ENCODE assay signal across 26 mouse cellular contexts in genomic region chr17:28154970-28155369, GRCm38 (mm10).
"Had no signal": no experiment of that assay in that cellular context is flagged by ENCODE, and none has a peak within 500 bp of the region (broad histone marks: within the 10 kb centered on the region; RNA-seq: fewer than 3 reads in every experiment).

No protein-coding gene starts in this region.

- H3K4me3 ChIP-seq: heart, embryonic 13.5 days; heart, embryonic 15.5 days; hindbrain, embryonic 13.5 days; hindbrain, embryonic 15.5 days; kidney, embryonic 15.5 days; layer of hippocampus, adult 2 months; left cerebral cortex, adult 2 months; limb, embryonic 10.5 days; limb, embryonic 12.5 days; liver, embryonic 13.5 days; liver, embryonic 15.5 days had no signal

- H3K4me2 ChIP-seq: heart, embryonic 11.5 days; heart, embryonic 13.5 days; heart, embryonic 15.5 days; hindbrain, embryonic 13.5 days; hindbrain, embryonic 15.5 days; kidney, embryonic 15.5 days; limb, embryonic 12.5 days; liver, embryonic 11.5 days; liver, embryonic 13.5 days; liver, embryonic 15.5 days had no signal

- H3K27me3 ChIP-seq: hindbrain, embryonic 13.5 days; hindbrain, embryonic 15.5 days had no signal

- DNase-seq: gastrocnemius, postnatal 14 days; gastrocnemius, postnatal 36 days; heart, adult 18-20 months; heart, postnatal 14 days; heart, postnatal 36 days; kidney, adult 18-20 months; kidney, adult 9 months; kidney, postnatal 14 days; liver; liver, embryonic 13.5 days; liver, postnatal 0 days had no signal

- H3K27ac ChIP-seq: heart, embryonic 13.5 days; heart, embryonic 15.5 days; hindbrain, embryonic 13.5 days; hindbrain, embryonic 15.5 days; hindbrain, postnatal 0 days; kidney, embryonic 15.5 days; kidney, postnatal 0 days; layer of hippocampus, adult 2 months; left cerebral cortex, adult 2 months; limb, embryonic 12.5 days; liver, embryonic 13.5 days; liver, embryonic 15.5 days had no signal

- ATAC-seq: hindbrain, postnatal 0 days; intestine, postnatal 0 days; liver, postnatal 0 days had no signal

- H3K9ac ChIP-seq: heart, embryonic 13.5 days; heart, embryonic 15.5 days; hindbrain, embryonic 13.5 days; hindbrain, embryonic 15.5 days; kidney, embryonic 15.5 days; limb, embryonic 12.5 days; liver, embryonic 13.5 days; liver, embryonic 15.5 days; liver, postnatal 0 days had no signal

- H3K36me3 ChIP-seq: heart, embryonic 13.5 days; heart, embryonic 15.5 days; hindbrain, embryonic 15.5 days; liver, embryonic 13.5 days; liver, embryonic 15.5 days had no signal

- H3K9me3 ChIP-seq: heart, embryonic 13.5 days; heart, embryonic 15.5 days; hindbrain, embryonic 13.5 days; hindbrain, embryonic 15.5 days; kidney, embryonic 15.5 days; limb, embryonic 10.5 days; limb, embryonic 12.5 days; liver, embryonic 13.5 days; liver, embryonic 15.5 days had no signal

- H3K4me1 ChIP-seq: heart, embryonic 15.5 days; liver, embryonic 13.5 days had no signal
